Comparison of ENCODE assay signal across 16 mouse cellular contexts in genomic region chr12:70653971-70654370, GRCm38 (mm10).
DNase-seq lines count a peak whose midpoint lies in the region; ATAC-seq and TF ChIP-seq lines count a peak whose summit lies in the region.
"Had no signal": no experiment of that assay in that cellular context is flagged by ENCODE, and none has a peak within 500 bp of the region (broad histone marks: within the 10 kb centered on the region; RNA-seq: fewer than 3 reads in every experiment).

No protein-coding gene starts in this region.

- TF ChIP-seq EP300 in heart, postnatal 0 days (IDR thresholded peaks at IDR 0.05; ENCODE audit: low read depth): no peak; the same call in 1 of the 2 replicates

- intact Hi-C loops in gastrocnemius, adult 2 months (cut with DNase I): no loop called here

- ATAC-seq in midbrain, embryonic 11.5 days (ENCODE audit: low FRiP score): no peak
- no peak for ATAC-seq in midbrain, embryonic 16.5 days
- no peak for ATAC-seq in heart, postnatal 0 days (ENCODE audit: insufficient read depth, low read depth)
- ATAC-seq in kidney, embryonic 15.5 days (replicated peaks; ENCODE audit: low FRiP score): no peak
- ATAC-seq: inflammation-experienced regulatory T-cells, adult 6 months; liver, postnatal 0 days had no signal

- WGBS in midbrain, embryonic 11.5 days: 88% methylated on average over 8 of the region's 8 CpGs
- WGBS in midbrain, embryonic 16.5 days: 89% methylated on average over 8 of the region's 8 CpGs
- whole genome bisulfite sequencing in heart, postnatal 0 days: 79% methylated on average over 8 of the region's 8 CpGs
- 83% methylated on average over 8 of the region's 8 CpGs for WGBS in kidney, embryonic 15.5 days

- H3K27me3 ChIP-seq in midbrain, embryonic 11.5 days (ENCODE audit: control insufficient read depth, insufficient read depth, low read length): no peaks in the 10 kb centered on the region
- no peaks in the 10 kb centered on the region for H3K27me3 ChIP-seq in midbrain, embryonic 16.5 days (ENCODE audit: control insufficient read depth, insufficient read depth, low read depth, low read length)
- no peaks in the 10 kb centered on the region for H3K27me3 ChIP-seq in heart, postnatal 0 days (ENCODE audit: control insufficient read depth, insufficient read depth, low read length)
- no peaks in the 10 kb centered on the region for H3K27me3 ChIP-seq in kidney, embryonic 15.5 days
- H3K27me3 ChIP-seq: limb, embryonic 12.5 days; midbrain, embryonic 12.5 days had no signal

- H3K9me3 ChIP-seq in midbrain, embryonic 11.5 days (ENCODE audit: control insufficient read depth, low read length): no peaks in the 10 kb centered on the region
- no peaks in the 10 kb centered on the region for H3K9me3 ChIP-seq in midbrain, embryonic 16.5 days (replicated peaks; ENCODE audit: control insufficient read depth, low read length, poor library complexity, severe bottlenecking)
- H3K9me3 ChIP-seq in heart, postnatal 0 days (replicated peaks; ENCODE audit: control insufficient read depth, low read length): no peaks in the 10 kb centered on the region
- no peaks in the 10 kb centered on the region for H3K9me3 ChIP-seq in kidney, embryonic 15.5 days (replicated peaks)
- H3K9me3 ChIP-seq: embryonic facial prominence, embryonic 10.5 days; midbrain, embryonic 12.5 days had no signal

- H3K4me2 ChIP-seq in midbrain, embryonic 11.5 days: no peak overlapping the region
- no peak overlapping the region for H3K4me2 ChIP-seq in midbrain, embryonic 16.5 days (ENCODE audit: low read length)
- H3K4me2 ChIP-seq in heart, postnatal 0 days (ENCODE audit: low read depth, low read length): no peak overlapping the region
- no peak overlapping the region for H3K4me2 ChIP-seq in kidney, embryonic 15.5 days
- H3K4me2 ChIP-seq: hindbrain, embryonic 14.5 days; limb, embryonic 12.5 days; liver, embryonic 11.5 days; midbrain, embryonic 12.5 days had no signal

- peak; percentile 36 for DNase-seq in gastrocnemius, adult 2 months
- no peak for DNase-seq in gastrocnemius, postnatal 10 days
- DNase-seq in midbrain, embryonic 11.5 days (ENCODE audit: low spot score, missing footprints): peak; percentile 10
- no peak for DNase-seq in heart, postnatal 0 days (ENCODE audit: low spot score)
- no peak for DNase-seq in MN1 (ENCODE audit: low spot score)
- no peak for DNase-seq in thymus, postnatal 25 days
- DNase-seq: liver, postnatal 0 days; thymus, postnatal 14 days had no signal

- no peaks in the 10 kb centered on the region for H3K36me3 ChIP-seq in midbrain, embryonic 11.5 days (ENCODE audit: control insufficient read depth, insufficient read depth, low read length)
- no peaks in the 10 kb centered on the region for H3K36me3 ChIP-seq in midbrain, embryonic 16.5 days (ENCODE audit: control insufficient read depth, insufficient read depth, low read length)
- no peaks in the 10 kb centered on the region for H3K36me3 ChIP-seq in heart, postnatal 0 days (replicated peaks; ENCODE audit: control insufficient read depth, insufficient read depth, low read length)
- H3K36me3 ChIP-seq in kidney, embryonic 15.5 days: no peaks in the 10 kb centered on the region
- H3K36me3 ChIP-seq: embryonic facial prominence, embryonic 10.5 days; limb, embryonic 12.5 days; midbrain, embryonic 12.5 days had no signal

- no peaks in the 10 kb centered on the region for H3K4me1 ChIP-seq in midbrain, embryonic 11.5 days (ENCODE audit: control insufficient read depth, insufficient read depth, low read length)
- no peaks in the 10 kb centered on the region for H3K4me1 ChIP-seq in midbrain, embryonic 16.5 days (ENCODE audit: control insufficient read depth, insufficient read depth, low read length)
- peaks cover 60% of the 10 kb centered on the region for H3K4me1 ChIP-seq in heart, postnatal 0 days (ENCODE audit: control insufficient read depth, insufficient read depth)
- peaks cover 2% of the 10 kb centered on the region; the same call in 1 of the 2 replicates for H3K4me1 ChIP-seq in kidney, embryonic 15.5 days
- H3K4me1 ChIP-seq: midbrain, embryonic 12.5 days had no signal

- no peak overlapping the region for H3K4me3 ChIP-seq in gastrocnemius, adult 2 months
- no peak overlapping the region for H3K4me3 ChIP-seq in midbrain, embryonic 11.5 days (ENCODE audit: low read depth, low read length)
- no peak overlapping the region for H3K4me3 ChIP-seq in midbrain, embryonic 16.5 days (ENCODE audit: low read depth, low read length)
- H3K4me3 ChIP-seq in heart, postnatal 0 days (ENCODE audit: low read depth, low read length): no peak overlapping the region
- H3K4me3 ChIP-seq in kidney, embryonic 15.5 days (replicated peaks): no peak overlapping the region
- H3K4me3 ChIP-seq: embryonic facial prominence, embryonic 10.5 days; limb, embryonic 12.5 days; midbrain, embryonic 12.5 days had no signal

- H3K9ac ChIP-seq in midbrain, embryonic 11.5 days (ENCODE audit: low read length): no peak overlapping the region
- H3K9ac ChIP-seq in midbrain, embryonic 16.5 days (ENCODE audit: low read depth, low read length): no peak overlapping the region
- no peak overlapping the region for H3K9ac ChIP-seq in heart, postnatal 0 days (replicated peaks; ENCODE audit: low read depth, low read length)
- no peak overlapping the region for H3K9ac ChIP-seq in kidney, embryonic 15.5 days
- H3K9ac ChIP-seq: hindbrain, embryonic 14.5 days; limb, embryonic 12.5 days; liver, postnatal 0 days; midbrain, embryonic 12.5 days had no signal

- TF ChIP-seq CTCF in gastrocnemius, adult 2 months (IDR thresholded peaks at IDR 0.05): no peak
- no peak for TF ChIP-seq CTCF in heart, postnatal 0 days (IDR thresholded peaks at IDR 0.05; ENCODE audit: low read depth)

- H3K27ac ChIP-seq in gastrocnemius, adult 2 months: peak overlapping the region; percentile 46; the same call in 1 of the 2 replicates
- H3K27ac ChIP-seq in midbrain, embryonic 11.5 days (ENCODE audit: low read depth, low read length): no peak overlapping the region
- no peak overlapping the region for H3K27ac ChIP-seq in midbrain, embryonic 16.5 days (ENCODE audit: low read length)
- peak overlapping the region; percentile 71 for H3K27ac ChIP-seq in heart, postnatal 0 days (ENCODE audit: low read depth)
- no peak overlapping the region for H3K27ac ChIP-seq in kidney, embryonic 15.5 days
- H3K27ac ChIP-seq: embryonic facial prominence, embryonic 10.5 days; hindbrain, embryonic 14.5 days; limb, embryonic 12.5 days; midbrain, embryonic 12.5 days had no signal

Comparison
In these comparisons a context has a peak if more than half of its experiments do, and no peak if none do; other contexts are left out.
1. DNase-seq: peak in gastrocnemius, adult 2 months (single experiment) and midbrain, embryonic 11.5 days (single experiment); none in gastrocnemius, postnatal 10 days (single experiment), heart, postnatal 0 days (single experiment), MN1 (single experiment) and thymus, postnatal 25 days (single experiment).
2. H3K27ac ChIP-seq: peak in gastrocnemius, adult 2 months (single experiment) and heart, postnatal 0 days (single experiment); none in midbrain, embryonic 11.5 days (single experiment), midbrain, embryonic 16.5 days (single experiment) and kidney, embryonic 15.5 days (single experiment).